Mouse (Mus musculus) telencephalon, adult 2 months (tissue): ENCODE measurements around the gene Olfr30.
A peak's percentile ranks its signal among the peaks of the same experiment; 100 is the strongest.
"Not testable (repeated sequence)": the region's sequence is repeated elsewhere in the genome, so short reads cannot be mapped to it uniquely, and the experiment has no call there.

Experiments
- DNase-seq: peaks from one replicate; pipeline ENCODE4 v3.0.0-alpha.2; 2011; ENCODE audit warnings: low read depth, low spot score

The Olfr30 gene

GRCm38 (mm10) chr11:58462170-58462569 lies at the start of gene Olfr30:
TSS of gene Olfr30 (minus strand) at chr11:58462270.
- no peak for DNase-seq

- DNase-seq: not testable (repeated sequence)
These were observed 47.0 kb upstream of the Olfr30 start for GRCm38 (mm10) chr11:58509058-58509457.

- DNase-seq: not testable (repeated sequence)
These were observed 40.4 kb upstream of the Olfr30 start, which contains the start of gene Olfr331 for GRCm38 (mm10) chr11:58502472-58502871. TSS of gene Olfr331 (minus strand) at chr11:58502572.

- no peak for DNase-seq
These were observed 37.2 kb upstream of the Olfr30 start for GRCm38 (mm10) chr11:58499290-58499689.

GRCm38 (mm10) chr11:58498761-58499160 lies 36.7 kb upstream of the Olfr30 start:
- no peak for DNase-seq

GRCm38 (mm10) chr11:58492455-58492854 lies 30.4 kb upstream of the Olfr30 start, which contains the start of gene Olfr332:
TSS of gene Olfr332 (minus strand) at chr11:58492555.
- no peak for DNase-seq

- DNase-seq: no peak
These were observed 8.5 kb downstream of the Olfr30 start for GRCm38 (mm10) chr11:58453592-58453991.

GRCm38 (mm10) chr11:58452759-58453158 lies 9.3 kb downstream of the Olfr30 start, which contains the start of gene Lypd9:
TSS of gene Lypd9 (minus strand) at chr11:58452923.
- no peak for DNase-seq

GRCm38 (mm10) chr11:58437866-58438265 lies 24.2 kb downstream of the Olfr30 start:
- DNase-seq: no peak

GRCm38 (mm10) chr11:58432259-58432658 lies 29.8 kb downstream of the Olfr30 start, which contains the start of gene Gm12253:
TSS of gene Gm12253 (plus strand) at chr11:58432559.
- no peak for DNase-seq

- DNase-seq: no peak
These were observed 41.3 kb downstream of the Olfr30 start, which contains the start of gene 1810065E05Rik for GRCm38 (mm10) chr11:58420815-58421214. TSS of gene 1810065E05Rik (plus strand) at chr11:58421111.

GRCm38 (mm10) chr11:58418336-58418735 lies 43.7 kb downstream of the Olfr30 start:
- DNase-seq: peak; percentile 8

GRCm38 (mm10) chr11:58408066-58408465 lies 54.0 kb downstream of the Olfr30 start:
- DNase-seq: no peak
